Mouse (Mus musculus): ENCODE results near the gene Stox2.

Stox2 gene

GRCm38 (mm10) chr8:47182292-47182691 lies 263.9 kb downstream of the Stox2 start:
- DNase-seq (ENCODE audit: low spot score in 2 of 2) = no peak

- DNase-seq (ENCODE audit: low spot score in 2 of 2) = no peak
Observed at GRCm38 (mm10) chr8:47181032-47181698, 265.0 kb downstream of the Stox2 start.

GRCm38 (mm10) chr8:47180181-47180580 lies 266.0 kb downstream of the Stox2 start:
- no peak for DNase-seq (ENCODE audit: low spot score in 2 of 2)

DNA sequence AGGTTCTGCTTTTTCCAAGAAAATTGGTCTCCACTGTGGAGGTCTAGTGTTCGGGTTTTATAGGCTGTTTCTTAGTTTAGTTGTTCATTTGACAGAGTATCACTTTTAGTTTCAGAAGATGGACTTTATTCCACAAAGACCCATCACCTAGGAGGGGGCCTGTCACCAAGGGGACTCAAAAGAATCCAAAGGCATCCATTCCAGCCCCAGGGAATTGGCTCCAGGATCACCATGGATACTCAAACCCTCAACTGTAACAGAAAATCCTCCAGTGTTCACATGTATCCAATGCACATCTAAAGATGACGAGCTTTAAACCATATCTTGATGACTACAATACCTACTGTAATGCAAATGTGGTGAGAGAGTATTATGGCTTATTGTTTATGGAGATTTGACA lies 267.4 kb downstream of the Stox2 start:
- DNase-seq (ENCODE audit: low spot score in 2 of 2) = no peak

GRCm38 (mm10) chr8:47173823-47174222 lies 272.3 kb downstream of the Stox2 start:
- no peak for DNase-seq (ENCODE audit: low spot score in 2 of 2)

GRCm38 (mm10) chr8:47172848-47173247 lies 273.3 kb downstream of the Stox2 start:
- DNase-seq (ENCODE audit: low spot score in 2 of 2) = no peak

DNA sequence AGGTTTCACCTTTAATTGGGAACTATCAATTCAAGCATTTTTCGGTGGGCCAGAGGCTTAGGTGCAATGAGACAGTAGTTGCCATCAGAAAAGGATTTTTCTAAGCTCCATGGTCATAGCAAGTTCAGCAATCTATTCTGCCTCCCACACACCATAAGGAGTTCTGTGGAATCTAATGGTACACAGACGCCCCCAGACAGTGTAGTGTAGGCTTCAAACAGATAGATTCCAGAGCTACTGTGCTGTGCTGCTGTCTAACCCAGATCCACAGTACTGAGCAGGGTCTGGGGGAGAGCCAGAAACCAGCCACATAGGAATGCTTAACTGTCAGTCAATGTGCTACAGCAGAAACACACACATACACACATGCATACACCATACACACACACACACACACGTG lies 285.5 kb downstream of the Stox2 start:
- DNase-seq (ENCODE audit: low spot score in 2 of 2) = no peak

DNA sequence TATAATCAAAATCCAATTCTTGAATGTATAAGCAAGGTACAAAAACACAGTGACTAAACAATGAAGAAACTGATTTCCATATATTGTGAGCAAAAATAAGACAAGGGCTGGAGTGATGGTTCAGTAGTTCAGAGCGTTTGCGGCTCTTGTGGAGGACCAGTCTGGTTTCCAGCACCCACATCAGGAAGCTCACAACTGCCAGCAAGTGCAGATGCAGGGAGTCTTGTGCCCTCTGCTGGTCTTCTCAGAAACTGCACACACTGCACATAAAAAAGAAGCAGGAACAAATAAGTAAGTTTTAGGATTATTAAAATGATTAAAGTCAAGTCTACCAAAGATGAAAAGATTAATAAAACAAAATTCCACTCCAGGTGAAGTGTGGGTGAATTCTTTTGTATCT lies 291.6 kb downstream of the Stox2 start:
- DNase-seq (ENCODE audit: low spot score in 2 of 2) = no peak

DNA sequence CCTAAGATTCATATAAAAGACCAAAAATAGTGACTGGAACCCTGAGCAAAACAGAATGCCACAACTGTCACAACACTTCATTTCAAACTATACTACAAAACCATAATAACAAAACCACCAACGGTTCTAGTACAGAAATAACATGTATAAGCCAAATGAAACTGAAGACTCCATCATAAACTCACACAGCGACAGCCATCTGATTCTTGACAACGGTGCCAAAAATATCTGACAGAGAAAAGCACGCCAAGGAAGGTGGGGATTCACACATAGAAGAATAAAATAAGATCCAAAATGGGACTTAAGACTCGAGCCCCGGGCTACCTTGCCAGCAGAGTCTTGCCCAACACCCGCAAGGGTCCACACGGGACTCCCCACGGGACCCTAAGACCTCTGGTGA lies 300.9 kb downstream of the Stox2 start:
- no peak for DNase-seq (ENCODE audit: low spot score in 2 of 2)

DNA sequence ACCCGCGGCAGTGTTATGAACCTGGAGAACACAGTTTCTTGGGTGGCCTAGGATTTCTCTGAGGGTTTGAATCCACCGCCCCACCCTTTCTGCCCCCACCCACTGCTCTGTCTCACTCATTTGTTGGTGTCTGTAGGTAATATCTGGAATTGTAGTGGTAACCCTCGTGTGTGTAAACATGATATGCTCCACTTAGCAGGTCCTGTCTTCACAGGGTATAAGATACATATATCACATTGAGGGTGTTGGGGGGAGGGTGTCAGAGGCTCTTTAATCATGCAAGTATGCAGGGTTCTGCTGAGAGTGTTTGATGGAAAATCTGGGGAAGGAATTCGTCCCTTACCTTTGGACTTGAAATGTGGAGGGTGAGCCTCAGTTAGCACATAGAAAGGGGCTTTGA lies 310.1 kb downstream of the Stox2 start:
- DNase-seq (ENCODE audit: low spot score in 2 of 2) = no peak

GRCm38 (mm10) chr8:47135586-47135985 lies 310.6 kb downstream of the Stox2 start:
- no peak for DNase-seq (ENCODE audit: low spot score in 2 of 2)

- DNase-seq (ENCODE audit: low spot score in 2 of 2) = no peak
Observed at GRCm38 (mm10) chr8:47134736-47135135, 311.4 kb downstream of the Stox2 start.

DNA sequence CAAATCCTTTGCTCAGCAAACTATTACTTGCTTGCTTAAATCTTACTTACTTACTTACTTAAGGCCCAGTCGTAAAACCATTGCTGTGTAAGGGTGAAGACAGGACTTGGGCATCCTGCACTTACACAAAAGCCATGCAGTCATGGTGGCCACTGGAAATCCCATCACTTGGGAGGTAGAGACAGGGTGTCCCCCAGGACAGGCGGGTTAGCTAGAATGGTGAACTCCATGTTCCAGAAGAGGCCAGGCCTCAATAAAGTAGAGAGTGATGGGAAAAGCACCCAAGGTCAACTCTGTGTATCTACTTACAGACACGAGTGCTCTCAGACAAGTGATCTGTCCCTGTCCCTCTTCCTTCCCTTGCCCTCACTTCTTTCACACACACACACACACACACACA lies 312.8 kb downstream of the Stox2 start:
- DNase-seq (ENCODE audit: low spot score in 2 of 2) = no peak
